Mouse (Mus musculus): Measurements from ENCODE around the gene Rbm39.
A peak's percentile ranks its signal among the peaks of the same experiment; 100 is the strongest.

Rbm39 gene

DNA sequence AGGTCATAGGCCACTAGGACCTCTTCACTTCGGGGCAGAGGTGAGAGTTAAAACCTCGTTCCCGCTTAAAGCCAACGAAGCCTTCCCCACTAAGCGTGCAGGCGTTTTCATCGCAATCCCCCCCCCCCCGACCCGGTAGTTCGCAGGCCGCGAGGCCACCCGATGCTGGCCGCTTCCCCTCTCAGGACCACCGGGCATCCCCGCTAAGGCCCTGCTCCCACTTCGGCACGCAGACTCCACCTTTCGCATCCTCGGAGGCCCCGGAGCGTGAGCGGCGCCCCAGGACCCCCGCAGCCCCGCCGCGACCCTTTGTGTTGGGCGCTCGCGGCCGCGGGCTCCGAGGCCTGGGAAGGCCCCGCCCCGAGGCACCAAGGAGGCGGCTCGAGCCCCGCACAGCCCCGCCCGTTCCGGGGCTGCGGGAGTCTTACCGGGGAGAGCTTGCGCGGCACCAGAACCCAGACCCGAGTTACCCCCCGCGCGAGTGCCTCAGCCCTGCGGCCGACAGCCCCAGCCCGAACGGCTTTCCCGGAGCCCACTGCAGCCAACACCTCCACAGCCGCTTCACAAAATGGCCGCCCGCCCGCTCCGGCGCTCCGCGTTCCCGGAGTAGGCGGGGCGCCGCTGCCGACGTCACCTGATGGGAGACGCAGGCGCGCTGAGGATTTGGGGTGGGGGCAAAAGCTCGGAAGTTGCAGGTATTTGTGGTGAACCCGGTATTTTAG is 68.5 kb downstream of the Rbm39 start, which contains the start of the genes Cpne1 and Rbm12:
TSS of gene Cpne1 (minus strand) at position 608 of the 722 bp plus-strand sequence.
TSS of gene Rbm12 (minus strand) at position 621 of the 722 bp plus-strand sequence.
- peak; percentile 90 for DNase-seq (ENCODE audit: low read depth)

DNA sequence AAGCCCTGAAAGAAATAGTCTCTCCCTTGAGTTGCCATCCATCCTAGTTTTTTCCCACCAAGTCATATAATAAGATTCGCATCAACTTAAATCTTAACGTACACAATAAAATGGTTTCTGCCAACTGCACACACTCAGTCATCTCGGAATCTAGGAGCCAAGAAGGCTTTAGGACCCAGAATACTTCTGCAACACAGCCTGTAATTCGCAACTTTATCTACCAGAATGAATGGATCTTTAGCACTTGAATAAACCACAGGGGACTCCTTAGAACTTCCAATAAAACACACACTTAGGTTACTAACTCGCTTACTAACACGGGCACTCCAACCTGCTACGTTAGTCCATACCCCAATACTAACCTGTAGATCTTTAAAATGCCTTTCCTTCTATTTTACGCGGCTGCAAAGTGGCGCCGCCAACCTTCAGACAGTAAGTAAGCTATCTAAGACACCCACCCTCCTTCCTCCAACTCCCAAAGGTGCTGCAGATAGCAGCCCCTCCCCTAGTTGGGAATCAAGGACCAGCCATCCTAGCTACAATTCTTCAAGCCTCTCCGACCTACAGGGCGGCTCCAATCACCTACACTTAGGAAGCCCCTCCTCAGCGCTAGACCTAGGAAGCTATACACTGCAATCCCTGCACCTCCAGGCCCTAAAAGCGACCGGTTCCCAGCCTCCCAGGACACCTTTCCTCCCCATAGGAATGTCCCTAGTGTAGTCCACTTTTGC is 69.2 kb downstream of the Rbm39 start:
- DNase-seq (ENCODE audit: low read depth), result peak; percentile 67
